ENCODE assay signal across 8 mouse cellular contexts in genomic region chr17:35996949-35997348, GRCm38 (mm10). TPM values are rescaled to one million over a fixed set of nuclear protein-coding genes. Genes with fewer than 3 reads are reported as not detected.
DNase-seq lines count a peak whose midpoint lies in the region; ATAC-seq lines count a peak whose summit lies in the region.

No protein-coding gene starts in this region.

- peak; percentile 49 for ATAC-seq in activated CD4-positive, CD25-positive, alpha-beta regulatory T cell, adult 4 months
- ATAC-seq in inflammation-experienced regulatory T-cells, adult 6 months, result peak; percentile 55
- peak; percentile 64 for ATAC-seq in megakaryocyte-erythroid progenitor cell, adult 5-6 weeks (replicated peaks; ENCODE audit: low FRiP score, low TSS enrichment, poor library complexity, severe bottlenecking)

- peak; percentile 96 for DNase-seq in embryo, embryonic 10 days (ENCODE audit: low spot score)
- DNase-seq in gastrocnemius, postnatal 14 days, result peak; percentile 90
- DNase-seq in left cerebral cortex, postnatal 10 days (ENCODE audit: extremely low spot score in 1 of 2, low spot score in 2 of 2), result peak; percentile 91 to 93
- DNase-seq in right cerebral cortex, postnatal 25 days, result peak; percentile 87
- peak; percentile 87 to 95 for DNase-seq in urinary bladder, postnatal 4 days (ENCODE audit: low spot score in 2 of 2)

- intact Hi-C loops in gastrocnemius, postnatal 14 days (cut with DNase I; ENCODE audit: low total_unique reads), result loop anchor here (2.0 kb wide), 1 partner anchor 38 kb away; no protein-coding TSS in a partner anchor
- intact Hi-C loops in left cerebral cortex, postnatal 10 days (cut with DNase I), result loop anchor here (5.0 to 10.0 kb wide), 3 partner anchors 48 to 195 kb away; partner anchors contain the start of genes Gm6034, H2-T22 and H2-T3

RNA-seq across cellular contexts. Expression of gene Prr3, which starts 16.9 kb away (rescaled TPM):
- 10 to 100 TPM; 13.6 to 17.6 TPM for polyA plus RNA-seq in activated CD4-positive, CD25-positive, alpha-beta regulatory T cell, adult 4 months (2017; shearing (Covaris generic))
- total RNA-seq in gastrocnemius, postnatal 14 days (2021), result 1 to 10 TPM; 4.2 to 5.0 TPM
- 10 to 100 TPM; 13.8 to 22.0 (median 19.8) TPM for polyA plus RNA-seq in inflammation-experienced regulatory T-cells, adult 6 months (2017; shearing (Covaris generic))
- total RNA-seq in left cerebral cortex, postnatal 10 days (2021), result 10 to 100 TPM; 64.3 to 66.3 TPM
- total RNA-seq in megakaryocyte-erythroid progenitor cell, adult 5-6 weeks (2014; fragmentation: Nextera tagmentation), result 41.0 and 48.3 TPM in 2 replicates
- total RNA-seq in megakaryocyte-erythroid progenitor cell, adult 5-6 weeks (2017), result 20.5 and 31.3 TPM in 2 replicates

RNA-seq across cellular contexts. Expression of gene Gnl1, which starts 17.3 kb away (rescaled TPM):
- 1 to 10 TPM; 8.1 to 9.2 TPM for polyA plus RNA-seq in activated CD4-positive, CD25-positive, alpha-beta regulatory T cell, adult 4 months (2017; shearing (Covaris generic))
- total RNA-seq in gastrocnemius, postnatal 14 days (2021), result 10 to 100 TPM; 16.3 to 19.0 TPM
- polyA plus RNA-seq in inflammation-experienced regulatory T-cells, adult 6 months (2017; shearing (Covaris generic)), result 1 to 10 TPM; 7.6 to 9.2 (median 8.8) TPM
- total RNA-seq in left cerebral cortex, postnatal 10 days (2021), result 100 to 1,000 TPM; 133 to 141 TPM
- total RNA-seq in megakaryocyte-erythroid progenitor cell, adult 5-6 weeks (2014; fragmentation: Nextera tagmentation), result 27.1 and 28.2 TPM in 2 replicates
- total RNA-seq in megakaryocyte-erythroid progenitor cell, adult 5-6 weeks (2017), result 13.8 and 16.3 TPM in 2 replicates

RNA-seq across cellular contexts. Expression of gene H2-T24, which starts 23.4 kb away (rescaled TPM):
- polyA plus RNA-seq in activated CD4-positive, CD25-positive, alpha-beta regulatory T cell, adult 4 months (2017; shearing (Covaris generic)), result 10 to 100 TPM; 36.4 to 43.7 TPM
- under 1 TPM; 0.62 to 0.93 TPM for total RNA-seq in gastrocnemius, postnatal 14 days (2021)
- 10 to 100 TPM; 26.0 to 35.7 (median 32.8) TPM for polyA plus RNA-seq in inflammation-experienced regulatory T-cells, adult 6 months (2017; shearing (Covaris generic))
- under 1 TPM; 0.49 to 0.57 TPM for total RNA-seq in left cerebral cortex, postnatal 10 days (2021)
- 6.8 and 10.1 TPM in 2 replicates for total RNA-seq in megakaryocyte-erythroid progenitor cell, adult 5-6 weeks (2014; fragmentation: Nextera tagmentation)
- total RNA-seq in megakaryocyte-erythroid progenitor cell, adult 5-6 weeks (2017), result 25.5 and 35.1 TPM in 2 replicates

RNA-seq across cellular contexts. Expression of gene Abcf1, which starts 27.4 kb away (rescaled TPM):
- polyA plus RNA-seq in activated CD4-positive, CD25-positive, alpha-beta regulatory T cell, adult 4 months (2017; shearing (Covaris generic)), result 100 to 1,000 TPM in 1 of 2 experiments, 10 to 100 TPM in 1; 99.6 to 137 TPM
- total RNA-seq in gastrocnemius, postnatal 14 days (2021), result 10 to 100 TPM; 64.1 to 66.7 TPM
- 100 to 1,000 TPM; 113 to 143 (median 123) TPM for polyA plus RNA-seq in inflammation-experienced regulatory T-cells, adult 6 months (2017; shearing (Covaris generic))
- total RNA-seq in left cerebral cortex, postnatal 10 days (2021), result 10 to 100 TPM; 73.5 to 78.0 TPM
- 132 and 157 TPM in 2 replicates for total RNA-seq in megakaryocyte-erythroid progenitor cell, adult 5-6 weeks (2014; fragmentation: Nextera tagmentation)
- 398 and 560 TPM in 2 replicates for total RNA-seq in megakaryocyte-erythroid progenitor cell, adult 5-6 weeks (2017)

RNA-seq across cellular contexts. Expression of gene H2-T23, which starts 35.7 kb away (rescaled TPM):
- polyA plus RNA-seq in activated CD4-positive, CD25-positive, alpha-beta regulatory T cell, adult 4 months (2017; shearing (Covaris generic)), result 1,000 to 10,000 TPM in 1 of 2 experiments, 100 to 1,000 TPM in 1; 679 to 1,228 TPM
- 1 to 10 TPM; 6.4 to 7.7 TPM for total RNA-seq in gastrocnemius, postnatal 14 days (2021)
- polyA plus RNA-seq in inflammation-experienced regulatory T-cells, adult 6 months (2017; shearing (Covaris generic)), result 1,000 to 10,000 TPM in 1 of 3 experiments, 100 to 1,000 TPM in 2; 834 to 1,491 (median 990) TPM
- total RNA-seq in left cerebral cortex, postnatal 10 days (2021), result 1 to 10 TPM; 2.3 to 2.7 TPM
- total RNA-seq in megakaryocyte-erythroid progenitor cell, adult 5-6 weeks (2014; fragmentation: Nextera tagmentation), result 55.6 and 98.1 TPM in 2 replicates
- total RNA-seq in megakaryocyte-erythroid progenitor cell, adult 5-6 weeks (2017), result 84.5 and 111 TPM in 2 replicates

Comparison
In these comparisons a context has a peak if more than half of its experiments do, and no peak if none do; other contexts are left out.
1. Peak in every context shown above with its lines: DNase-seq and ATAC-seq.
2. RNA of gene Gnl1, which starts 17.3 kb away (total RNA-seq): 133 to 141 TPM in left cerebral cortex, postnatal 10 days; 13.8 to 28.2 TPM in megakaryocyte-erythroid progenitor cell, adult 5-6 weeks and 16.3 to 19.0 TPM in gastrocnemius, postnatal 14 days; every median in the first group is over 4 times any median in the second.
3. RNA of gene H2-T24, which starts 23.4 kb away (total RNA-seq): 6.8 to 35.1 TPM in megakaryocyte-erythroid progenitor cell, adult 5-6 weeks; 0.62 to 0.93 TPM in gastrocnemius, postnatal 14 days and 0.49 to 0.57 TPM in left cerebral cortex, postnatal 10 days; every median in the first group is over 4 times any median in the second.